Comparison of ENCODE assay signal across 27 mouse cellular contexts in the genomic region with DNA sequence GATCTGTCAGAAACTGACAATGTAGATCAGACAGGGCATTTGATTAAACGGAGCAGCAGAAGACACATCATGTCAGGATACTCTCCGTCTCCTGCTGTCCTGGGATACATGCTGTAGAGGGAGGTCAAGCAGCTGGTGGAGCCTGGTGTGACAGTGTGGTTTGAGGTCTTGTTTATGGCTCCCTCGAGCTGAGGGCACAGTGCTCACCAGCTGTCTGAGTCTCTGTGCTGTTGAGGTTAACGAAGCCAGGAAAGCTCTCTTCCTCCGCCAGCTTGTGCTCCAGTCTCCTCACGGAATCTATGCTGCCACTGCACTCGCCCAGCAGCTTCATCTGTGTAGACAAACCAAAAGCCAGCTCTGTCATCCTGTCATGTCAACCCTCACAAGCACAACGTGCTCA. TPM values are rescaled to one million over a fixed set of nuclear protein-coding genes. Genes with fewer than 3 reads are reported as not detected.
A peak's percentile ranks its signal among the peaks of the same experiment; 100 is the strongest.
DNase-seq lines count a peak whose midpoint lies in the region; ATAC-seq and TF ChIP-seq lines count a peak whose summit lies in the region.
"Had no signal": no experiment of that assay in that cellular context is flagged by ENCODE, and none has a peak within 500 bp of the region (broad histone marks: within the 10 kb centered on the region; RNA-seq: fewer than 3 reads in every experiment).

No protein-coding gene starts in this region.

- no peak overlapping the region for H3K4me3 ChIP-seq in lung, embryonic 14.5 days (ENCODE audit: low read depth, low read length)
- H3K4me3 ChIP-seq in lung, adult 2 months (replicated peaks; ENCODE audit: extremely low read depth, low read depth, low read length) = no peak overlapping the region
- no peak overlapping the region for H3K4me3 ChIP-seq in midbrain, embryonic 13.5 days (replicated peaks)
- no peak overlapping the region for H3K4me3 ChIP-seq in midbrain, embryonic 14.5 days (replicated peaks; ENCODE audit: low read depth, low read length)
- H3K4me3 ChIP-seq: embryonic facial prominence, embryonic 15.5 days; erythroblast, embryonic 14.5 days; forebrain, embryonic 10.5 days; forebrain, embryonic 15.5 days; gastrocnemius, adult 2 months; heart, embryonic 10.5 days; hindbrain, embryonic 12.5 days had no signal

- peak; percentile 52; the same call in 1 of the 2 replicates for ATAC-seq in lung, embryonic 14.5 days (ENCODE audit: insufficient read depth)
- ATAC-seq in midbrain, embryonic 13.5 days = 0 out of 2 replicates have a peak, but pooled peaks have one; percentile 45
- no peak for ATAC-seq in midbrain, embryonic 14.5 days (ENCODE audit: low FRiP score, low TSS enrichment)
- ATAC-seq: forebrain, embryonic 15.5 days had no signal

- no peaks in the 10 kb centered on the region for H3K27me3 ChIP-seq in lung, embryonic 14.5 days (ENCODE audit: insufficient read depth, low read length)
- no peaks in the 10 kb centered on the region for H3K27me3 ChIP-seq in midbrain, embryonic 13.5 days
- no peaks in the 10 kb centered on the region for H3K27me3 ChIP-seq in midbrain, embryonic 14.5 days (ENCODE audit: control insufficient read depth, insufficient read depth, low read length)
- H3K27me3 ChIP-seq: embryonic facial prominence, embryonic 15.5 days; forebrain, embryonic 15.5 days had no signal

- no peak for TF ChIP-seq POLR2A in lung, adult 2 months (IDR thresholded peaks at IDR 0.05; ENCODE audit: borderline replicate concordance, extremely low read depth, low read depth, low read length)

- H3K9me3 ChIP-seq in lung, embryonic 14.5 days (ENCODE audit: low read depth, low read length) = no peaks in the 10 kb centered on the region
- no peaks in the 10 kb centered on the region; the same call in 1 of the 2 replicates for H3K9me3 ChIP-seq in midbrain, embryonic 13.5 days
- no peaks in the 10 kb centered on the region for H3K9me3 ChIP-seq in midbrain, embryonic 14.5 days (ENCODE audit: control insufficient read depth, low read length)
- H3K9me3 ChIP-seq: embryonic facial prominence, embryonic 15.5 days; forebrain, embryonic 15.5 days; heart, embryonic 10.5 days; hindbrain, embryonic 12.5 days had no signal

- TF ChIP-seq CTCF in lung, embryonic 14.5 days (IDR thresholded peaks at IDR 0.05; ENCODE audit: low read depth) = no peak
- no peak for TF ChIP-seq CTCF in lung, adult 2 months (IDR thresholded peaks at IDR 0.05; ENCODE audit: insufficient read depth, low read length)

- no peak overlapping the region for H3K9ac ChIP-seq in lung, embryonic 14.5 days
- no peak overlapping the region for H3K9ac ChIP-seq in midbrain, embryonic 13.5 days (replicated peaks)
- H3K9ac ChIP-seq in midbrain, embryonic 14.5 days (replicated peaks; ENCODE audit: low read length) = no peak overlapping the region
- H3K9ac ChIP-seq: embryonic facial prominence, embryonic 15.5 days; forebrain, embryonic 15.5 days; hindbrain, embryonic 12.5 days had no signal

- no peak overlapping the region for H3K4me2 ChIP-seq in lung, embryonic 14.5 days
- H3K4me2 ChIP-seq in midbrain, embryonic 13.5 days (replicated peaks) = no peak overlapping the region
- H3K4me2 ChIP-seq in midbrain, embryonic 14.5 days (ENCODE audit: low read length) = no peak overlapping the region
- H3K4me2 ChIP-seq: embryonic facial prominence, embryonic 15.5 days; forebrain, embryonic 15.5 days; hindbrain, embryonic 12.5 days had no signal

- WGBS in lung, embryonic 14.5 days = 51% methylated on average over 8 of the region's 8 CpGs
- WGBS in lung, adult 2 months = 70% methylated on average over 8 of the region's 8 CpGs
- 81% methylated on average over 8 of the region's 8 CpGs for WGBS in midbrain, embryonic 13.5 days
- WGBS in midbrain, embryonic 14.5 days = 73% methylated on average over 8 of the region's 8 CpGs

- H3K4me1 ChIP-seq in lung, embryonic 14.5 days (ENCODE audit: insufficient read depth) = no peaks in the 10 kb centered on the region
- H3K4me1 ChIP-seq in lung, adult 2 months (ENCODE audit: control insufficient read depth, insufficient read depth, low read length) = no peaks in the 10 kb centered on the region; the same call in 1 of the 2 replicates
- H3K4me1 ChIP-seq in midbrain, embryonic 13.5 days (replicated peaks) = 0 out of 2 replicates have a peak, but pooled peaks cover 6% of the 10 kb centered on the region
- no peaks in the 10 kb centered on the region for H3K4me1 ChIP-seq in midbrain, embryonic 14.5 days (ENCODE audit: control insufficient read depth, insufficient read depth, low read length)
- H3K4me1 ChIP-seq: embryonic facial prominence, embryonic 15.5 days; forebrain, embryonic 10.5 days; forebrain, embryonic 15.5 days; heart, embryonic 10.5 days; hindbrain, embryonic 12.5 days had no signal

- no peak overlapping the region for H3K27ac ChIP-seq in lung, embryonic 14.5 days (ENCODE audit: low read depth)
- H3K27ac ChIP-seq in midbrain, embryonic 13.5 days = no peak overlapping the region
- no peak overlapping the region for H3K27ac ChIP-seq in midbrain, embryonic 14.5 days (replicated peaks; ENCODE audit: low read depth, low read length)
- H3K27ac ChIP-seq: embryonic facial prominence, embryonic 15.5 days; forebrain, embryonic 10.5 days; forebrain, embryonic 15.5 days; gastrocnemius, adult 2 months; heart, embryonic 10.5 days; hindbrain, embryonic 12.5 days had no signal

- peak; percentile 71 for DNase-seq in heart, adult 11 months
- DNase-seq in heart, adult 8-10 months (ENCODE audit: low spot score) = no peak
- DNase-seq in lung, embryonic 14.5 days = peak; percentile 12
- no peak for DNase-seq in lung, adult 2 months
- no peak for DNase-seq in midbrain, embryonic 14.5 days
- no peak for DNase-seq in frontal cortex, postnatal 10 days (ENCODE audit: low spot score in 2 of 2)
- DNase-seq: adrenal gland, postnatal 10 days; cerebellum, adult 11 months; cerebellum, adult 8-10 months; cerebellum, postnatal 14 days; embryo, embryonic 11 days; gastrocnemius, adult 2 months; gastrocnemius, postnatal 25 days; heart, postnatal 10 days; heart, postnatal 4 days had no signal

- peaks cover 5% of the 10 kb centered on the region; the same call in 1 of the 2 replicates for H3K36me3 ChIP-seq in lung, embryonic 14.5 days (ENCODE audit: insufficient read depth)
- H3K36me3 ChIP-seq in midbrain, embryonic 13.5 days = peaks cover 23% of the 10 kb centered on the region
- H3K36me3 ChIP-seq in midbrain, embryonic 14.5 days (ENCODE audit: control insufficient read depth, insufficient read depth, low read length) = peaks cover 17% of the 10 kb centered on the region; the same call in 1 of the 2 replicates
- H3K36me3 ChIP-seq: forebrain, embryonic 10.5 days; forebrain, embryonic 15.5 days had no signal

RNA-seq across cellular contexts. Expression of gene Gm10097, which starts 27.7 kb away (rescaled TPM):
- total RNA-seq in heart, adult 8-10 months (2022) = under 1 TPM; 0.19 to 0.60 (median 0.49) TPM
- 0.22 and 0.51 TPM in 2 replicates for polyA plus RNA-seq in lung, embryonic 14.5 days (2014; fragmentation: Nextera tagmentation; extraction: Ambion mirVana)
- polyA plus RNA-seq in lung, adult 2 months (2012; rRNA removed) = not detected in 2 replicates
- 0.09 and 0.15 TPM in 2 replicates for polyA plus RNA-seq in midbrain, embryonic 13.5 days (2015; fragmentation: Nextera tagmentation; extraction: Ambion mirVana)
- polyA plus RNA-seq in midbrain, embryonic 14.5 days (2014; fragmentation: Nextera tagmentation; extraction: Ambion mirVana) = 0.15 and 0.26 TPM in 2 replicates
- total RNA-seq: common myeloid progenitor, adult 5-6 weeks; granulocyte monocyte progenitor cell, adult 5-6 weeks; MEL had no signal
- polyA plus RNA-seq: brain, embryonic 14.5 days; erythroblast, embryonic 14.5 days; frontal cortex, adult 2 months had no signal

Comparison
In these comparisons a context has a peak if more than half of its experiments do, and no peak if none do; other contexts are left out.
1. DNase-seq: peak in heart, adult 11 months (single experiment) and lung, embryonic 14.5 days (single experiment); none in heart, adult 8-10 months (single experiment), lung, adult 2 months (single experiment), midbrain, embryonic 14.5 days (single experiment) and frontal cortex, postnatal 10 days (0 of 2).